Mouse (Mus musculus): Measurements from ENCODE around the gene Pex14. TPM values are rescaled to one million over a fixed set of nuclear protein-coding genes. Genes with fewer than 3 reads are reported as not detected.

Gene Pex14
- total and polyA plus RNA-seq, 2 experiments: 35.6 to 58.2 TPM

DNA sequence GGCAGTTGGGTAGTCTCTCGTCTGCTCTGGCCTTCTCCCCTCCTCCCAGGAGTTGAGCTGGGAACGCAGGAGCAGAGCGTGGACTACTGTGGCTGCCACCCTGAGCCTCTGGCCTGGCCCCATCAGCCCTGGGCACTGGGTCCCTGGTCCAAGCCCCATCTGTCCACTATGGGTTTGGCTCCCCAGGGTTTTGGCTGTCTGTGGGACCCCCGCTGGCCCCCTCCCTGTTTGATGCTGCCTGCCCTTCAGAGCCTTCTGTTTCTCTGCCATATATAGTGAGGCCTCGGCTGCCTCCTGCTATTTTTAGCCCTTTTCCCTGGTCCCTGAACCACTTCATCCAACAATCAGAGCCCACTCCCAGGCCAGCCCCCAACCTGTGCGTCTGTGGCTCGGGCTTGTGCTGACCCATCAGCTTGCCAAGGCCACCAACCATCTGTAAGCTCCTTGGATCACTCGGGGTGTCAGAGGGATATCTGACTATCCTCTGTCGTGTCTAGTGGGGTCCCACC lies 168.9 kb downstream of the Pex14 start:
- no peaks in the 10 kb centered on the region for H3K36me3 ChIP-seq (ENCODE audit: control insufficient read depth, insufficient read depth, low read length)
- no peaks in the 10 kb centered on the region for H3K79me2 ChIP-seq (ENCODE audit: control insufficient read depth, insufficient read depth, low read length)
- TF ChIP-seq POLR2A (IDR thresholded peaks at IDR 0.05; ENCODE audit: extremely low read depth, insufficient read depth, low read length) (no peak), CTCF (IDR thresholded peaks at IDR 0.05; ENCODE audit: low read depth, low read length) (no peak)
- H3K27me3 ChIP-seq (ENCODE audit: control insufficient read depth, insufficient read depth, low read length): no peaks in the 10 kb centered on the region
- no peak overlapping the region for H3K4me3 ChIP-seq (ENCODE audit: insufficient read depth, low read depth, low read length)
- no peaks in the 10 kb centered on the region for H3K4me1 ChIP-seq (ENCODE audit: control insufficient read depth, insufficient read depth, low read length)
- no peak overlapping the region for H3K27ac ChIP-seq (replicated peaks; ENCODE audit: insufficient read depth, low read depth, low read length)
- 92% methylated on average over 9 of the region's 9 CpGs for WGBS
- DNase-seq (ENCODE audit: extremely low read depth, low read depth, low spot score): no peak
- no peak overlapping the region for H3K9ac ChIP-seq (ENCODE audit: low read depth, low read length)

DNA sequence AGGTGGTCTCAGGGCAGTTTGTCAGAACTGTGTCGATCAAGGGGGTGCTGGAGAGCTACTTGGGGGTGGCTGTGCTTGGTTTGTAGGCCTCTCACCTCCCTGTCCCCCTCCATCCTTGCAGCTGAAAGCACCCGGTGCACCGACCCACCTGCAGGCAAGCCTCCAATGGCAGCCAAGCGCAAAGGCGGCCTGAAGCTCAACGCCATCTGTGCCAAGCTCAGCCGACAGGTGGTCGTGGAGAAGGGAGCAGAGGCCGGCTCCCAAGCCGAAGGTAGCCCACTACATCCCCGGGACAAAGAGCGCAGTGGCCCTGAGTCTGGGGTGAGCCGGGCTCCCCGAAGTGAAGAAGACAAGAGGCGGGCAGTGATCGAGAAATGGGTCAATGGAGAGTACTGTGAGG lies 170.8 kb downstream of the Pex14 start:
- H3K4me1 ChIP-seq (ENCODE audit: control insufficient read depth, insufficient read depth, low read length): no peaks in the 10 kb centered on the region
- no peaks in the 10 kb centered on the region for H3K27me3 ChIP-seq (ENCODE audit: control insufficient read depth, insufficient read depth, low read length)
- no peak overlapping the region for H3K4me3 ChIP-seq (ENCODE audit: insufficient read depth, low read depth, low read length)
- no peak for DNase-seq (ENCODE audit: extremely low read depth, low read depth, low spot score)
- no peaks in the 10 kb centered on the region for H3K79me2 ChIP-seq (ENCODE audit: control insufficient read depth, insufficient read depth, low read length)
- 92% methylated on average over 16 of the region's 16 CpGs for WGBS
- no peak overlapping the region for H3K9ac ChIP-seq (ENCODE audit: low read depth, low read length)
- H3K27ac ChIP-seq (replicated peaks; ENCODE audit: insufficient read depth, low read depth, low read length): no peak overlapping the region
- H3K36me3 ChIP-seq (ENCODE audit: control insufficient read depth, insufficient read depth, low read length): no peaks in the 10 kb centered on the region
- no peak for TF ChIP-seq POLR2A (IDR thresholded peaks at IDR 0.05; ENCODE audit: extremely low read depth, insufficient read depth, low read length)
- TF ChIP-seq CTCF (IDR thresholded peaks at IDR 0.05; ENCODE audit: low read depth, low read length): no peak

DNA sequence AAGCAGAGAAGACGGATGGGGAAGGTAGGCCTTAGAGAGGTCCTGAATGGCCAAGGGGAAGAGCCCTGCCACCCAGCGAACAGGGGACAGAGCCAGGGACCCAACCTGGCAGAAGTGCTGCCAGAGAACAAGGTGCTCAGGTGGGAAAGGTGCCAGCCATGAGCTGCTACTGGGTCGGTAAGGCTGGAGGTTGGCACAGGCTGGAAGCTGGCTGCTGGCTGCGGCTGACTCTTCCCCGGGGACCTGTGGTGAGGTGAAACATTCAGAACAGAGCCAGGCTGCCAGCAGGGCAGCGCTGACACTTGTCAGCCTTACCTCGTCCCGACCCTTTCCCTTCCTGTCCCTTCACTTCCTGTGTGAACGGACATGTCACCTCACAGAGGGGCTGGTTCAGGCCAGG lies 171.4 kb downstream of the Pex14 start:
- Histone ChIP-seq H3K4me3 (ENCODE audit: insufficient read depth, low read depth, low read length) (no peak overlapping the region), H3K36me3 (ENCODE audit: control insufficient read depth, insufficient read depth, low read length) (no peaks in the 10 kb centered on the region), H3K9ac (ENCODE audit: low read depth, low read length) (no peak overlapping the region), H3K27ac (replicated peaks; ENCODE audit: insufficient read depth, low read depth, low read length) (no peak overlapping the region), H3K4me1 (ENCODE audit: control insufficient read depth, insufficient read depth, low read length) (no peaks in the 10 kb centered on the region), H3K27me3 (ENCODE audit: control insufficient read depth, insufficient read depth, low read length) (no peaks in the 10 kb centered on the region), H3K79me2 (ENCODE audit: control insufficient read depth, insufficient read depth, low read length) (no peaks in the 10 kb centered on the region)
- TF ChIP-seq CTCF (IDR thresholded peaks at IDR 0.05; ENCODE audit: low read depth, low read length) (no peak), POLR2A (IDR thresholded peaks at IDR 0.05; ENCODE audit: extremely low read depth, insufficient read depth, low read length) (no peak)
- 56% methylated on average over 9 of the region's 9 CpGs for WGBS
- DNase-seq (ENCODE audit: extremely low read depth, low read depth, low spot score): no peak

DNA sequence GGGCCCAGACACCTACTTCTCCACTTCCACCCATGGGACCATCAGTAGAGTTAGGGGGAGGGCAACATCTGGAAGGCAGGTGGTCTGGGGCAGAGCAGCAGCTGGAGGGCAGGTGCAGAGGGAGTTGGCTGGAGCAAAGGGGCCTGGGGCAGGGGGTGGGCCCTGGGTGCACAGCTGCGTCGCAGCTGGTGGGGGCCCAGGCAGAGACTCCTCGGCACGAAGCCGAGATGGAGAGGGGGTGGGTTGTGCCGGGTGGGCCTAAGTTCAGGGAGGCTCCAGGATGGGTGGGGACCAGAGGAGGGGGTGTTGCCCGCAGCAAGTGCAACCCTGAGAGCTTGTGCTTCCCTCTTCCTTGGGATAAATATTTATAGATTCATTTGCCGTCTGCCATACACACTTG lies 173.2 kb downstream of the Pex14 start:
- Histone ChIP-seq H3K9ac (ENCODE audit: low read depth, low read length) (no peak overlapping the region), H3K4me1 (ENCODE audit: control insufficient read depth, insufficient read depth, low read length) (no peaks in the 10 kb centered on the region), H3K79me2 (ENCODE audit: control insufficient read depth, insufficient read depth, low read length) (no peaks in the 10 kb centered on the region), H3K27ac (replicated peaks; ENCODE audit: insufficient read depth, low read depth, low read length) (no peak overlapping the region), H3K4me3 (ENCODE audit: insufficient read depth, low read depth, low read length) (no peak overlapping the region), H3K27me3 (ENCODE audit: control insufficient read depth, insufficient read depth, low read length) (no peaks in the 10 kb centered on the region), H3K36me3 (ENCODE audit: control insufficient read depth, insufficient read depth, low read length) (no peaks in the 10 kb centered on the region)
- no peak for DNase-seq (ENCODE audit: extremely low read depth, low read depth, low spot score)
- 75% methylated on average over 8 of the region's 8 CpGs for WGBS
- TF ChIP-seq POLR2A (IDR thresholded peaks at IDR 0.05; ENCODE audit: extremely low read depth, insufficient read depth, low read length) (no peak), CTCF (IDR thresholded peaks at IDR 0.05; ENCODE audit: low read depth, low read length) (no peak)

DNA sequence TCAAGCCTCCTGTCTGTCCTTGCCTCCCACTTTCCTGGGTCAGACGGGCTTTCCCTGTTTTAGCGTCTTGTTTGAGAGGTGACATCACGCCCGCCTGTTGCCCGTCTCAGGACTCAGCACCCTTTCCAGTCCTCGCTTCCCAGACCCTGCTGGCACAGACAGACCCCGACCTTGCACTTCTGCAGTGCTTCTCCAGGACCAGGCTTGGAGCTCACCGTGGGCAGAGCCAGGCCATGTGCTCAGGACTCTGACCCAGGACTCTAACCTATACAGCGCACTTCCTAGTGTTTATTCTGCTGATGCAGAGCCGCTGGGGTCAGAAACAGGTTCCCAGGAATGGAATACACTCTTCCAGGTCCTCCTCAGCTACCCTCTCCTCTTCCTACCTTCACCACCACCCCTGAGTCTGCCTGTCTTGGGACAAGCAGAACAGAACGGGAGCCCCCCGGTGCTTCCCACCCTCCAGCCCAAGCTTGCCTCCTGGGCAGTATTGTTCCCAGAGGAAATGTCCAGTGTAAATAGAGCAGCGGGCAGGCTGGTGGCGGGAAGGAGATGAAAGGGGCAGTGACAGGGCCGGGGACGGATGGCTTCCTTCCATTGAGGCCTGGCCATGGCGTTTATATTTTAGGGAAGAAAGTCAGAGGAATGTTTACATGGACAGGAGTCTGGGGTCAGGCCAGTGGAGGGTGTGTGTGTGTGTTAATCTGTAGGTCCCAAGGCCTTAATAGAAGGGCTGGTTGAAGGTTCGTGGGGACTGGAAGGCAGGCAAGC lies 173.9 kb downstream of the Pex14 start:
- DNase-seq (ENCODE audit: extremely low read depth, low read depth, low spot score): no peak
- no peaks in the 10 kb centered on the region for H3K79me2 ChIP-seq (ENCODE audit: control insufficient read depth, insufficient read depth, low read length)
- WGBS: 34% methylated on average over 18 of the region's 18 CpGs
- no peak overlapping the region for H3K27ac ChIP-seq (replicated peaks; ENCODE audit: insufficient read depth, low read depth, low read length)
- H3K36me3 ChIP-seq (ENCODE audit: control insufficient read depth, insufficient read depth, low read length): no peaks in the 10 kb centered on the region
- no peak overlapping the region for H3K4me3 ChIP-seq (ENCODE audit: insufficient read depth, low read depth, low read length)
- no peaks in the 10 kb centered on the region for H3K4me1 ChIP-seq (ENCODE audit: control insufficient read depth, insufficient read depth, low read length)
- no peak overlapping the region for H3K9ac ChIP-seq (ENCODE audit: low read depth, low read length)
- no peak for TF ChIP-seq CTCF (IDR thresholded peaks at IDR 0.05; ENCODE audit: low read depth, low read length)
- TF ChIP-seq POLR2A (IDR thresholded peaks at IDR 0.05; ENCODE audit: extremely low read depth, insufficient read depth, low read length): no peak
- no peaks in the 10 kb centered on the region for H3K27me3 ChIP-seq (ENCODE audit: control insufficient read depth, insufficient read depth, low read length)

DNA sequence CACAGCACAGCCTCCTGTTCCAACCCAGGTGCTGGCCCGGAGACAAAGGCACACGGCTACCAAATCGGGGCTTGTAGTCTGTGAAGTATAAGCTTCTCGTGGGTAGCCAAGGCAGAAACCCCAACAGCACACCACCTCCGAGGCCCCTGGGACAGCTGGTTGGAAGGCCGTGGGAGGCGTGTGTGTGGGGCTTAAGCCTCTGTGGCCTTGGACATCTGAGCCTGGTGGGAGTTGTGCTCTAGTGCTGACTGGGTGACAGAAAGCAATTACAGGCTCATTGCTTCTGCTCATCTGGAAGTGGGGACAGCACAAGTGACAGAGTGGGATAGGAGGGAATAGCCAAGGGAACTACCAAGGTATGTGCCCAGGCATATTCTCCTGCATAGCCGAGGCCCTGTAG lies 175.7 kb downstream of the Pex14 start:
- H3K4me3 ChIP-seq (ENCODE audit: insufficient read depth, low read depth, low read length): no peak overlapping the region
- WGBS: 86% methylated on average over 8 of the region's 8 CpGs
- H3K36me3 ChIP-seq (ENCODE audit: control insufficient read depth, insufficient read depth, low read length): no peaks in the 10 kb centered on the region
- no peak overlapping the region for H3K27ac ChIP-seq (replicated peaks; ENCODE audit: insufficient read depth, low read depth, low read length)
- DNase-seq (ENCODE audit: extremely low read depth, low read depth, low spot score): no peak
- TF ChIP-seq CTCF (IDR thresholded peaks at IDR 0.05; ENCODE audit: low read depth, low read length) (no peak), POLR2A (IDR thresholded peaks at IDR 0.05; ENCODE audit: extremely low read depth, insufficient read depth, low read length) (no peak)
- no peak overlapping the region for H3K9ac ChIP-seq (ENCODE audit: low read depth, low read length)
- no peaks in the 10 kb centered on the region for H3K27me3 ChIP-seq (ENCODE audit: control insufficient read depth, insufficient read depth, low read length)
- no peaks in the 10 kb centered on the region for H3K79me2 ChIP-seq (ENCODE audit: control insufficient read depth, insufficient read depth, low read length)
- no peaks in the 10 kb centered on the region for H3K4me1 ChIP-seq (ENCODE audit: control insufficient read depth, insufficient read depth, low read length)

All from liver, adult 2 months (tissue).